Mouse (Mus musculus): ENCODE results near the gene Mef2b. TPM values are rescaled to one million over a fixed set of nuclear protein-coding genes. Genes with fewer than 3 reads are reported as not detected.

Gene Mef2b
- polyA plus RNA-seq, 1 experiment from 2014 or later = not detected

DNA sequence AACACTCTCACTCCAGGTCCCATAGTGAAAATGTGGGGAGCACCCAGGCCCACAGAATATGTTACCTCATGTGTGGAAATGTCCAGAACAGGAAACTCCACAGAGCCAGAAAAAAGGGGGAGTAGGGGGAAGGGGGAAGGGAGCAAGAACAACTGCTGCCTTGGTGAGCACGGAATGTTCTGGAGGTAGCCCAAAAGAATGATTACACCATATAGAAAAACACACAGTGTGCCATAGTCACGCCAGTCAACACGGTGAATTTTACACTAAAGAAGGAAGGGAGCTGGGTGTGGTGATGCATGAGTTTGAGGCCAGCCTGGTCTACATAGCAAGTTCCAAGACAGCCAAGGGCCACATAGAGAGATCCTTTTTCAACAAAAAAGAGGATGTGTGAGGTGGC lies 23.8 kb downstream of the Mef2b start:
- 78% methylated on average over 3 of the region's 3 CpGs for WGBS
- H3K27ac ChIP-seq (ENCODE audit: low read length) = no peak overlapping the region
- H3K4me3 ChIP-seq (ENCODE audit: low read depth, low read length) = no peak overlapping the region
- no peak overlapping the region for H3K4me2 ChIP-seq (replicated peaks; ENCODE audit: low read depth, low read length)
- H3K27me3 ChIP-seq (ENCODE audit: control insufficient read depth, insufficient read depth, low read length) = 0 out of 2 replicates have a peak, but pooled peaks cover 4% of the 10 kb centered on the region
- no peak for ATAC-seq (ENCODE audit: insufficient number of reproducible peaks, insufficient read depth, low FRiP score, low read depth)
- H3K36me3 ChIP-seq (ENCODE audit: control insufficient read depth, insufficient read depth, low read length) = no peaks in the 10 kb centered on the region
- H3K9ac ChIP-seq (replicated peaks; ENCODE audit: low read depth, low read length) = no peak overlapping the region
- H3K9me3 ChIP-seq (ENCODE audit: control insufficient read depth, low read depth, low read length) = no peaks in the 10 kb centered on the region
- H3K4me1 ChIP-seq (ENCODE audit: control insufficient read depth, insufficient read depth, low read length) = 0 out of 2 replicates have a peak, but pooled peaks cover 3% of the 10 kb centered on the region

DNA sequence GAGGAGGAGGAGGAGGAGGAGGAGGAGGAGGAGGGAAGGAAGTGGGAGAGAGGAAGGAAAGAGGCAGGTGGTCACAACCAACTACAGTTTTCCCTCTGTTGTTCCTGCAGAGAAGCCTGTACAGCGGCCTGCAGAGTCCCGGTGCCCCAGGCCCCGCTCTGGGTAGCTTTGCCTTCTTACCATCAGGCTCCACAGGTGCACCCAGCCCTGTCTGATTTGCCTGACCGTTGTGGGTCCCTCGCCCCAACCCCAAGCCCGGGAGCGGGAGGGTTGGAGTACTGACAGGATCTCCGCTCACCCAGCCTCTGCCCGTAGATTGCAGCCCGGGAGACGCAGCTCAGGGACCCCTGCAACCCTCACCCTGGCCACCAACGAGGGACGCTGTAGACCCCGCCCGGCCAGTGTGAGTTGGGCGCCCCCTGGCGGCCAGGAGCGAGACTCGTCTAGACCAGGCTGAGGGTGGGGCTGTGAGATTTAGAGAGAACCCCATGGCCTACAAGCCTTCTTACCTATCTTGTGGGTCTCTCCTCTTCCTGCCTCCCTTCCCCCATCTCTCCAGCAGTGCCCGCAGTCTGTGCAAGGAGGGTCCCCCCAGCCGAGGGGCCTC lies 27.1 kb downstream of the Mef2b start:
- peak overlapping the region; percentile 9; the same call in 1 of the 2 replicates for H3K4me3 ChIP-seq (ENCODE audit: low read depth, low read length)
- no peak overlapping the region for H3K27ac ChIP-seq (ENCODE audit: low read length)
- 2% methylated on average over 21 of the region's 21 CpGs for WGBS
- H3K9me3 ChIP-seq (ENCODE audit: control insufficient read depth, low read depth, low read length) = no peaks in the 10 kb centered on the region
- H3K4me2 ChIP-seq (replicated peaks; ENCODE audit: low read depth, low read length) = peak overlapping the region; percentile 40
- H3K4me1 ChIP-seq (ENCODE audit: control insufficient read depth, insufficient read depth, low read length) = 0 out of 2 replicates have a peak, but pooled peaks cover 3% of the 10 kb centered on the region
- H3K36me3 ChIP-seq (ENCODE audit: control insufficient read depth, insufficient read depth, low read length) = no peaks in the 10 kb centered on the region
- no peak overlapping the region for H3K9ac ChIP-seq (replicated peaks; ENCODE audit: low read depth, low read length)
- ATAC-seq (ENCODE audit: insufficient number of reproducible peaks, insufficient read depth, low FRiP score, low read depth) = peak; percentile 77; the same call in 1 of the 2 replicates
- 0 out of 2 replicates have a peak, but pooled peaks cover 4% of the 10 kb centered on the region for H3K27me3 ChIP-seq (ENCODE audit: control insufficient read depth, insufficient read depth, low read length)

DNA sequence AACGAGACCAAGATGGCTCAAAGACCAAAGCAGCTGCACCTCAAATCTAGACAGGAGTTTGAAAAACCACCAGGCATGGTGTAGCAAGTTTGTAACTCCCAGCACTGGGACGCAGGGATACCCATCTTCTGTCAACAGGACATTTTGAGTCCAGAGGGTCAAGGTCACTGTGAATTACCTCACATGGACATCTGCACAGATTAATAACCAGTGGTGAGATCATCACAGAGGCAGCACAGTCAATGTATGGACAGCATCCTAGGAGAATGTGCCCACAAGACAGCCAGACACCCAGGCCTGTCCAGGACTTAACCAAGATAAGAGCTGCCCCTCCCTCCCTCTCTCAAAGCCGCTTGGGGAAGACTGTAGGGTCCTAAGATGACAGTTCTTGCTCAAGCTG lies 30.6 kb downstream of the Mef2b start:
- H3K27me3 ChIP-seq (ENCODE audit: control insufficient read depth, insufficient read depth, low read length) = 0 out of 2 replicates have a peak, but pooled peaks cover 4% of the 10 kb centered on the region
- 73% methylated on average over 3 of the region's 3 CpGs for WGBS
- H3K9me3 ChIP-seq (ENCODE audit: control insufficient read depth, low read depth, low read length) = no peaks in the 10 kb centered on the region
- H3K4me3 ChIP-seq (ENCODE audit: low read depth, low read length) = no peak overlapping the region
- no peak for ATAC-seq (ENCODE audit: insufficient number of reproducible peaks, insufficient read depth, low FRiP score, low read depth)
- H3K36me3 ChIP-seq (ENCODE audit: control insufficient read depth, insufficient read depth, low read length) = no peaks in the 10 kb centered on the region
- H3K9ac ChIP-seq (replicated peaks; ENCODE audit: low read depth, low read length) = no peak overlapping the region
- H3K4me1 ChIP-seq (ENCODE audit: control insufficient read depth, insufficient read depth, low read length) = peaks cover 10% of the 10 kb centered on the region
- no peak overlapping the region for H3K27ac ChIP-seq (ENCODE audit: low read length)
- no peak overlapping the region for H3K4me2 ChIP-seq (replicated peaks; ENCODE audit: low read depth, low read length)

DNA sequence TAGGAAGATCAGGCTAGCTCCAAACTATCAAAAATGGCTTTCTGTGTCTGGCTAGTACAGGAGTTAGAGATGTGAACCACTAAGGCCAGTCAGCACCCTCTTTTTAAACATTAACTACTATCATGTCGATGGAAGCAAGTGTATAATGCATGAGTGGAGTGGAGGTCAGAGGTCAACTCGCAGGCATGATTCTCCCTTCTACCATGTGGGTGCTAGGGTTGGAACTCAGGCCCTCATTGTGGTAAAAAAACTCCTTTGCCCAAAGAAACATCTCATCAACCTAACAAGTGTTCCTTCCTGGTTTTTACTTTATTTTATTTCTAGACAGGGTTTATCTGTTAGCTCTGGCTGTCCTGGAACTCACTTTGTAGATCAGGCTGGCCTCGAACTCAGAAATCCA lies 31.2 kb downstream of the Mef2b start:
- H3K4me3 ChIP-seq (ENCODE audit: low read depth, low read length) = no peak overlapping the region
- no peak overlapping the region for H3K27ac ChIP-seq (ENCODE audit: low read length)

DNA sequence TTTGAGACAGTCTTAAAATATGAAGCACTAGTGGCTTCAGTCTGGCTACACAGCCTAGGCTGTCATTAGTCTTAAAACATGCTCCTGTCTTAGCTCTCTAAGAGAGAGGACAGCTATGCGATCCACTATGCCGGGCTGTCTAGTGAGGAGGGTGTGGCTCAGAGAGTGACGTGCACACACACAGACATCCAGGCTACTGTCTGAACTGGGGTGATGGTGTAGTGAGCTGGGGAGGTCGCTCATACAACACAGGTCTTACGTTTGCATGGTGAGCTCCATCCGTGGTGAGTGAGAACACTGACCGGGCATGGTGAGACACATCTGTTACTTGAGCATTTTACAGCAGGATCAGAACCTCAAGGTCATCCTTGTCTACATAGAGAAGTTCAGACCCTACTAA lies 31.7 kb downstream of the Mef2b start:
- no peaks in the 10 kb centered on the region for H3K36me3 ChIP-seq (ENCODE audit: control insufficient read depth, insufficient read depth, low read length)
- no peak overlapping the region for H3K27ac ChIP-seq (ENCODE audit: low read length)
- H3K9ac ChIP-seq (replicated peaks; ENCODE audit: low read depth, low read length) = no peak overlapping the region
- H3K4me1 ChIP-seq (ENCODE audit: control insufficient read depth, insufficient read depth, low read length) = peaks cover 10% of the 10 kb centered on the region
- no peak overlapping the region for H3K4me3 ChIP-seq (ENCODE audit: low read depth, low read length)
- no peaks in the 10 kb centered on the region for H3K9me3 ChIP-seq (ENCODE audit: control insufficient read depth, low read depth, low read length)
- ATAC-seq (ENCODE audit: insufficient number of reproducible peaks, insufficient read depth, low FRiP score, low read depth) = no peak
- WGBS = 83% methylated on average over 7 of the region's 7 CpGs
- H3K27me3 ChIP-seq (ENCODE audit: control insufficient read depth, insufficient read depth, low read length) = no peaks in the 10 kb centered on the region
- no peak overlapping the region for H3K4me2 ChIP-seq (replicated peaks; ENCODE audit: low read depth, low read length)

More for the DNA sequence above, 31.2 kb downstream of the Mef2b start:
- no peak for ATAC-seq (ENCODE audit: insufficient number of reproducible peaks, insufficient read depth, low FRiP score, low read depth)
- Histone ChIP-seq H3K9me3 (ENCODE audit: control insufficient read depth, low read depth, low read length) (no peaks in the 10 kb centered on the region), H3K36me3 (ENCODE audit: control insufficient read depth, insufficient read depth, low read length) (no peaks in the 10 kb centered on the region), H3K4me2 (replicated peaks; ENCODE audit: low read depth, low read length) (no peak overlapping the region), H3K9ac (replicated peaks; ENCODE audit: low read depth, low read length) (no peak overlapping the region), H3K27me3 (ENCODE audit: control insufficient read depth, insufficient read depth, low read length) (0 out of 2 replicates have a peak, but pooled peaks cover 2% of the 10 kb centered on the region), H3K4me1 (ENCODE audit: control insufficient read depth, insufficient read depth, low read length) (peaks cover 10% of the 10 kb centered on the region)
- 69% methylated on average over 3 of the region's 3 CpGs for WGBS

DNA sequence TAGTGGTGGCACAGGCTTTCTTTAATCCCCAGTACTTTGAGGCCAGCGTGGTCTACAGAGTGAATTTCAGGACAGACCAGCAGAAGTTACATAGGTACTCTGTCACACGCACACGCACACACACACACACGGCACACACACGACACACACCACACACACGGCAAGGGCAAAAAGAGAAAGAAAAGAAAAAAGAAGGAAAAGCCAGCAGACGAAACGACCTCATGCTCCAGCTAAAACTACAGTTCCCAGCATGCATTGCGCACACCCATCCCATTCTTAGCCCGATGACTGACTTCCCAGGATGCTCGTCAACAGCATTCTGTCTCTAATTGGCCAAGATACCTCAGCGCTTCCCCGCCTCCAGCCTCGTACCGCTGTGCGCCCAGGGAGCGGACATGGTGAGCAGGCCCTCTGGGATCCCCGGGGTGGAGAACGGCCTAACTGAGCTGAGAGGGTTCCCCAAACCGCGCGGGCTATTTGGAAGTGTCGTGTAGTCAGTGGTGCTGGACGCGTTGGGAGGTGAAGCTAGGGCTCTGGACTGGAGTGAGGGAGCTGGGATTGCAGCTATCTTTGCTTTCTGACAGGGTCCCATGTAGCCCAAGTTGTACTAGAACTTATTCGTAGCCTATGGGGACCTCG lies 32.7 kb downstream of the Mef2b start, which contains the start of gene Tmem161a:
TSS of gene Tmem161a (plus strand) at position 314 of the 639 bp plus-strand sequence.
- Histone ChIP-seq H3K4me2 (replicated peaks; ENCODE audit: low read depth, low read length) (peak within 1 kb of the TSS; percentile 54), H3K27me3 (ENCODE audit: control insufficient read depth, insufficient read depth, low read length) (no peaks in the 10 kb centered on the region)

DNA sequence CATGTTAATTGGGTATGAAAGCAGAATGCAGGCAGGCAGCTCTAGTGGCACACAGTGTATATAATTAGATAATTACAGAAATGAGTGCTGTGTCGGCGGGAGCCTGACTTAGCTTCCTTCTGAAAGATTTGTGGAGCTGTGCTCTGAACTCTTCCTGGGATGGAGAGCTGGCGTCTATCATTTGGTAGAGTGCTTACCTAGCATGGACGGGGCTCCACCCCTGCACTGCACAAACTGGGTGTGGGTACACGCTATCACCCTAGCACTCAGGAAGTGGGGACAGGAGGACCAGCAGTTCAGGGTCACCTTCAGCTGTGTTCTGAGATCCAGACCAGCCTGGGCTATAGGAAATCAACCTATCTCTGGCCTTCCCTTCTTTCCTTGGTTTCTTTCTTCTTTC lies 33.8 kb downstream of the Mef2b start:
- Histone ChIP-seq H3K27ac (ENCODE audit: low read length) (no peak overlapping the region), H3K9ac (replicated peaks; ENCODE audit: low read depth, low read length) (no peak overlapping the region), H3K36me3 (ENCODE audit: control insufficient read depth, insufficient read depth, low read length) (peaks cover 4% of the 10 kb centered on the region; the same call in 1 of the 2 replicates), H3K4me3 (ENCODE audit: low read depth, low read length) (0 out of 2 replicates have a peak overlapping the region, but pooled peaks have one; percentile 68), H3K4me1 (ENCODE audit: control insufficient read depth, insufficient read depth, low read length) (peaks cover 7% of the 10 kb centered on the region), H3K9me3 (ENCODE audit: control insufficient read depth, low read depth, low read length) (no peaks in the 10 kb centered on the region), H3K27me3 (ENCODE audit: control insufficient read depth, insufficient read depth, low read length) (no peaks in the 10 kb centered on the region), H3K4me2 (replicated peaks; ENCODE audit: low read depth, low read length) (peak overlapping the region; percentile 54)
- no peak for ATAC-seq (ENCODE audit: insufficient number of reproducible peaks, insufficient read depth, low FRiP score, low read depth)
- WGBS = 81% methylated on average over 5 of the region's 5 CpGs

More for the DNA sequence above, 32.7 kb downstream of the Mef2b start, which contains the start of gene Tmem161a:
- peak within 1 kb of the TSS; percentile 33; the same call in 1 of the 2 replicates for H3K27ac ChIP-seq (ENCODE audit: low read length)
- H3K9ac ChIP-seq (replicated peaks; ENCODE audit: low read depth, low read length) = peak within 1 kb of the TSS; percentile 69
- H3K36me3 ChIP-seq (ENCODE audit: control insufficient read depth, insufficient read depth, low read length) = no peaks in the 10 kb centered on the region
- 3% methylated on average over 27 of the region's 27 CpGs for WGBS
- peak; percentile 97 for ATAC-seq (ENCODE audit: insufficient number of reproducible peaks, insufficient read depth, low FRiP score, low read depth)
- peaks cover 7% of the 10 kb centered on the region for H3K4me1 ChIP-seq (ENCODE audit: control insufficient read depth, insufficient read depth, low read length)
- H3K4me3 ChIP-seq (ENCODE audit: low read depth, low read length) = peak within 1 kb of the TSS; percentile 68
- H3K9me3 ChIP-seq (ENCODE audit: control insufficient read depth, low read depth, low read length) = no peaks in the 10 kb centered on the region

DNA sequence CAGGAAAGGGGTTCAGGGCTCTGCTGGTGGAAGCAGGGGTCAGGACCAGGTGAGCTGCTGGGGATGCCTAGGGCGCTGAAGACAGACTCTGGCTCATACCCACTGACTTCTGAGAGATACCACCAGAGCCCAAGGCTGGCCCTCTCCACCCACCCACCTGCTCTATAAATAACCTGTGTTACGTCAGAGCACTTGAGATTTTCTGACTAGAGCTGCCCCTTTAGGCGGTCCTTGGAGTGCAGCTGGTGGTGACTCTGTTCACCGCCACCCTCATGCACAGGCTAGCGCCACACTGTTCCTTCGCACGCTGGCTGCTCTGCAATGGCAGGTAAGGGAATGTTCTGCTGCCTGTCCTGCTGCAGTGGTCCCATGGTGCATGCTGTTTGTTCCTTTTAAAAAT lies 34.6 kb downstream of the Mef2b start:
- Histone ChIP-seq H3K9ac (replicated peaks; ENCODE audit: low read depth, low read length) (no peak overlapping the region), H3K27ac (ENCODE audit: low read length) (no peak overlapping the region), H3K36me3 (ENCODE audit: control insufficient read depth, insufficient read depth, low read length) (peaks cover 4% of the 10 kb centered on the region; the same call in 1 of the 2 replicates), H3K4me2 (replicated peaks; ENCODE audit: low read depth, low read length) (no peak overlapping the region), H3K9me3 (ENCODE audit: control insufficient read depth, low read depth, low read length) (no peaks in the 10 kb centered on the region), H3K27me3 (ENCODE audit: control insufficient read depth, insufficient read depth, low read length) (no peaks in the 10 kb centered on the region), H3K4me1 (ENCODE audit: control insufficient read depth, insufficient read depth, low read length) (peaks cover 7% of the 10 kb centered on the region), H3K4me3 (ENCODE audit: low read depth, low read length) (no peak overlapping the region)
- WGBS = 90% methylated on average over 7 of the region's 7 CpGs
- ATAC-seq (ENCODE audit: insufficient number of reproducible peaks, insufficient read depth, low FRiP score, low read depth) = no peak

Measured in stomach, embryonic 14.5 days (tissue).